ENCODE assay signal across 8 mouse cellular contexts in genomic region chr2:52959291-52959621, GRCm38 (mm10).
A peak's percentile ranks its signal among the peaks of the same experiment; 100 is the strongest.
DNase-seq lines count a peak whose midpoint lies in the region; ATAC-seq and TF ChIP-seq lines count a peak whose summit lies in the region.

No protein-coding gene starts in this region.

- H3K36me3 ChIP-seq in liver, adult 2 months (ENCODE audit: control insufficient read depth, insufficient read depth, low read length) = no peaks in the 10 kb centered on the region
- no peaks in the 10 kb centered on the region for H3K36me3 ChIP-seq in forebrain, embryonic 14.5 days (ENCODE audit: control insufficient read depth, insufficient read depth, low read length)
- H3K36me3 ChIP-seq in limb, embryonic 15.5 days = no peaks in the 10 kb centered on the region
- H3K36me3 ChIP-seq in stomach, embryonic 14.5 days (ENCODE audit: control insufficient read depth, insufficient read depth, low read length) = no peaks in the 10 kb centered on the region

- DNase-seq in liver, adult 2 months (ENCODE audit: extremely low read depth, low read depth, low spot score) = no peak
- no peak for DNase-seq in liver
- DNase-seq in forebrain, embryonic 14.5 days (ENCODE audit: low spot score) = no peak
- no peak for DNase-seq in kidney, adult 11 months
- no peak for DNase-seq in adrenal gland, adult (ENCODE audit: inconsistent age in 2 of 2, low spot score in 1 of 2)
- no peak for DNase-seq in cerebellum, postnatal 10 days

- TF ChIP-seq CTCF in liver, adult 2 months (IDR thresholded peaks at IDR 0.05; ENCODE audit: low read depth, low read length) = no peak

- no peaks in the 10 kb centered on the region for H3K9me3 ChIP-seq in forebrain, embryonic 14.5 days (replicated peaks; ENCODE audit: control insufficient read depth, low read length)
- no peaks in the 10 kb centered on the region for H3K9me3 ChIP-seq in limb, embryonic 15.5 days
- no peaks in the 10 kb centered on the region for H3K9me3 ChIP-seq in stomach, embryonic 14.5 days (ENCODE audit: control insufficient read depth, low read depth, low read length)

- H3K9ac ChIP-seq in liver, adult 2 months (ENCODE audit: low read depth, low read length) = 0 out of 2 replicates have a peak overlapping the region, but pooled peaks have one; percentile 2
- H3K9ac ChIP-seq in forebrain, embryonic 14.5 days (ENCODE audit: low read length) = no peak overlapping the region; the same call in 1 of the 2 replicates
- no peak overlapping the region for H3K9ac ChIP-seq in limb, embryonic 15.5 days
- H3K9ac ChIP-seq in stomach, embryonic 14.5 days (replicated peaks; ENCODE audit: low read depth, low read length) = 0 out of 2 replicates have a peak overlapping the region, but pooled peaks have one; percentile 10

- no peaks in the 10 kb centered on the region; the same call in 1 of the 2 replicates for H3K79me2 ChIP-seq in liver, adult 2 months (ENCODE audit: control insufficient read depth, insufficient read depth, low read length)

- no peak; the same call in 1 of the 2 replicates for ATAC-seq in forebrain, embryonic 14.5 days
- no peak for ATAC-seq in limb, embryonic 15.5 days (ENCODE audit: insufficient number of reproducible peaks, low FRiP score, low TSS enrichment, low read depth)
- 0 out of 2 replicates have a peak, but pooled peaks have one; percentile 19 for ATAC-seq in stomach, embryonic 14.5 days (ENCODE audit: insufficient number of reproducible peaks, insufficient read depth, low FRiP score, low read depth)

- H3K27ac ChIP-seq in liver, adult 2 months (replicated peaks; ENCODE audit: insufficient read depth, low read depth, low read length) = no peak overlapping the region
- H3K27ac ChIP-seq in forebrain, embryonic 14.5 days (ENCODE audit: low read depth, low read length) = peak overlapping the region; percentile 45
- 0 out of 2 replicates have a peak overlapping the region, but pooled peaks have one; percentile 9 for H3K27ac ChIP-seq in limb, embryonic 15.5 days
- H3K27ac ChIP-seq in stomach, embryonic 14.5 days (ENCODE audit: low read length) = peak overlapping the region; percentile 80

- H3K4me3 ChIP-seq in liver, adult 2 months (ENCODE audit: insufficient read depth, low read depth, low read length) = no peak overlapping the region
- H3K4me3 ChIP-seq in forebrain, embryonic 14.5 days (ENCODE audit: low read depth, low read length) = 0 out of 2 replicates have a peak overlapping the region, but pooled peaks have one; percentile 2
- H3K4me3 ChIP-seq in limb, embryonic 15.5 days = peak overlapping the region; percentile 4; the same call in 1 of the 2 replicates
- peak overlapping the region; percentile 18 for H3K4me3 ChIP-seq in stomach, embryonic 14.5 days (ENCODE audit: low read depth, low read length)

- peak overlapping the region; percentile 40 for H3K4me2 ChIP-seq in forebrain, embryonic 14.5 days (ENCODE audit: low read length)
- H3K4me2 ChIP-seq in limb, embryonic 15.5 days = peak overlapping the region; percentile 37
- peak overlapping the region; percentile 42 for H3K4me2 ChIP-seq in stomach, embryonic 14.5 days (replicated peaks; ENCODE audit: low read depth, low read length)

- no peaks in the 10 kb centered on the region for H3K27me3 ChIP-seq in liver, adult 2 months (ENCODE audit: control insufficient read depth, insufficient read depth, low read length)
- H3K27me3 ChIP-seq in forebrain, embryonic 14.5 days (replicated peaks; ENCODE audit: control insufficient read depth, insufficient read depth, low read length) = no peaks in the 10 kb centered on the region
- H3K27me3 ChIP-seq in limb, embryonic 15.5 days = no peaks in the 10 kb centered on the region
- no peaks in the 10 kb centered on the region for H3K27me3 ChIP-seq in stomach, embryonic 14.5 days (ENCODE audit: control insufficient read depth, insufficient read depth, low read length)

- H3K4me1 ChIP-seq in liver, adult 2 months (ENCODE audit: control insufficient read depth, insufficient read depth, low read length) = peaks cover 15% of the 10 kb centered on the region
- H3K4me1 ChIP-seq in forebrain, embryonic 14.5 days (ENCODE audit: control insufficient read depth, insufficient read depth, low read length) = peaks cover 38% of the 10 kb centered on the region
- H3K4me1 ChIP-seq in limb, embryonic 15.5 days = peaks cover 54% of the 10 kb centered on the region
- peaks cover 35% of the 10 kb centered on the region for H3K4me1 ChIP-seq in stomach, embryonic 14.5 days (ENCODE audit: control insufficient read depth, insufficient read depth, low read length)

- TF ChIP-seq POLR2A in liver, adult 2 months (IDR thresholded peaks at IDR 0.05; ENCODE audit: extremely low read depth, insufficient read depth, low read length) = no peak

Comparison
In these comparisons a context has a peak if more than half of its experiments do, and no peak if none do; other contexts are left out.
1. H3K9ac ChIP-seq: peak in liver, adult 2 months (single experiment) and stomach, embryonic 14.5 days (single experiment); none in forebrain, embryonic 14.5 days (single experiment) and limb, embryonic 15.5 days (single experiment).
2. Peak in every context shown above with its lines, with median percentiles within 50 percentile points of each other: H3K4me2 ChIP-seq.